In the genomic region with DNA sequence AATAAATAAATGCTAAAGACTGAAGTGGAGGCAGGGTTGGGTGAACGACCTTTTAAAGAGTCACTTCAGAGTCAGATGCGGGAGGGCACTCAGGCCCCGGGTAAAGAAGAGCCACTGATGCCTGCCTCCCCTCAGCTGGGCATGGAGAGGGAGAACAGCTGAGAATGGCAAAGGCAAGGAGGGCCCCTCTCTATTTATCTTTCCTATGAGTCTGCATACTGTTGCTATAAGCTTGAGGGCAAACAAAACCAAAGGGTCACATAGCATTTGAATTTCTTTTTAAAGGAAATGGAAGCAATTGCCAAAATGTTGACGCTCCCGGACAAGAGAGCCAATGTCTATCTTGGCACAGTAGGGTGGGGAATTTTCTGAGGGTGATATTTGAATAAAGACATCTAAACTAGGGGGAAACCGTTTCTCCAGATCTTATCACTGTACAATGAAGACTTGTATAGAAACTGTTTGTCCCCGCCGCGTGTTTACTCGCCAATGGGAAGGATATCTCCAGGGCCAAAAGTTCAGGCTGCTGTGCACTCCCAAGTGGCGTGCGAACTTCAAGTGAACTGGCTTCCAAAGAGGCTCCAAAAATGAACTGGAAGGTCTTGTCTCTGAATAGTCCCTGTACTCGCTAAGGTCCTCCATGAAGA, we compare ENCODE assay signal across 23 mouse cellular contexts. TPM values are rescaled to one million over a fixed set of nuclear protein-coding genes. Genes with fewer than 3 reads are reported as not detected.
A peak's percentile ranks its signal among the peaks of the same experiment; 100 is the strongest.
DNase-seq lines count a peak whose midpoint lies in the region; ATAC-seq and TF ChIP-seq lines count a peak whose summit lies in the region.
"Had no signal": no experiment of that assay in that cellular context is flagged by ENCODE, and none has a peak within 500 bp of the region (broad histone marks: within the 10 kb centered on the region; RNA-seq: fewer than 3 reads in every experiment).

No protein-coding gene starts in this region.

- no peak for DNase-seq in heart, adult 2 months
- no peak for DNase-seq in heart, postnatal 25 days (ENCODE audit: low spot score)
- DNase-seq in kidney, adult 8-10 months = no peak
- DNase-seq in embryonic facial prominence, embryonic 14.5 days (ENCODE audit: low spot score) = peak; percentile 63
- DNase-seq in lung, postnatal 14 days = peak; percentile 58
- no peak for DNase-seq in cerebellum, postnatal 25 days
- DNase-seq: adrenal gland, postnatal 25 days; cerebellum, adult 11-12 months; cerebellum, postnatal 36 days; gastrocnemius, postnatal 10 days; layer of hippocampus, postnatal 36 days; retina, postnatal 1 day had no signal

- no peak overlapping the region for H3K9ac ChIP-seq in heart, adult 2 months (ENCODE audit: low read depth, low read length)
- no peak overlapping the region for H3K9ac ChIP-seq in kidney, embryonic 15.5 days
- H3K9ac ChIP-seq in embryonic facial prominence, embryonic 14.5 days (ENCODE audit: low read depth, low read length) = no peak overlapping the region
- H3K9ac ChIP-seq in midbrain, embryonic 16.5 days (ENCODE audit: low read depth, low read length) = no peak overlapping the region
- H3K9ac ChIP-seq: forebrain, embryonic 13.5 days; hindbrain, embryonic 15.5 days; intestine, embryonic 15.5 days had no signal

- no peaks in the 10 kb centered on the region; the same call in 1 of the 2 replicates for H3K36me3 ChIP-seq in heart, adult 2 months (ENCODE audit: control insufficient read depth, insufficient read depth, low read length)
- H3K36me3 ChIP-seq in kidney, embryonic 15.5 days = no peaks in the 10 kb centered on the region
- H3K36me3 ChIP-seq in embryonic facial prominence, embryonic 14.5 days (ENCODE audit: control insufficient read depth, insufficient read depth, low read length) = no peaks in the 10 kb centered on the region; the same call in 1 of the 2 replicates
- H3K36me3 ChIP-seq in midbrain, embryonic 16.5 days (ENCODE audit: control insufficient read depth, insufficient read depth, low read length) = no peaks in the 10 kb centered on the region
- H3K36me3 ChIP-seq: G1E; hindbrain, embryonic 15.5 days; intestine, embryonic 15.5 days; midbrain, embryonic 10.5 days had no signal

- WGBS in heart, adult 2 months = 42% methylated on average over 13 of the region's 13 CpGs
- 64% methylated on average over 13 of the region's 13 CpGs for WGBS in kidney, embryonic 15.5 days
- 70% methylated on average over 13 of the region's 13 CpGs for WGBS in embryonic facial prominence, embryonic 14.5 days
- WGBS in midbrain, embryonic 16.5 days = 85% methylated on average over 13 of the region's 13 CpGs

- TF ChIP-seq POLR2A in heart, adult 2 months (IDR thresholded peaks at IDR 0.05; ENCODE audit: insufficient read depth, low read depth, low read length) = no peak

- no peak overlapping the region for H3K4me3 ChIP-seq in heart, adult 2 months
- H3K4me3 ChIP-seq in kidney, embryonic 15.5 days (replicated peaks) = no peak overlapping the region
- H3K4me3 ChIP-seq in embryonic facial prominence, embryonic 14.5 days (ENCODE audit: low read depth, low read length) = no peak overlapping the region
- H3K4me3 ChIP-seq in midbrain, embryonic 16.5 days (ENCODE audit: low read depth, low read length) = no peak overlapping the region
- H3K4me3 ChIP-seq: erythroblast, embryonic 14.5 days; forebrain, embryonic 13.5 days; hindbrain, embryonic 15.5 days; intestine, embryonic 15.5 days; midbrain, embryonic 10.5 days had no signal

- H3K9me3 ChIP-seq in kidney, embryonic 15.5 days (replicated peaks) = no peaks in the 10 kb centered on the region
- H3K9me3 ChIP-seq in embryonic facial prominence, embryonic 14.5 days (ENCODE audit: control insufficient read depth, low read length) = no peaks in the 10 kb centered on the region
- H3K9me3 ChIP-seq in midbrain, embryonic 16.5 days (replicated peaks; ENCODE audit: control insufficient read depth, low read length, poor library complexity, severe bottlenecking) = no peaks in the 10 kb centered on the region
- H3K9me3 ChIP-seq: forebrain, embryonic 13.5 days; hindbrain, embryonic 15.5 days; intestine, embryonic 15.5 days; midbrain, embryonic 10.5 days had no signal

- no peaks in the 10 kb centered on the region for H3K79me2 ChIP-seq in heart, adult 2 months (replicated peaks; ENCODE audit: control insufficient read depth, insufficient read depth, low read length)

- peak overlapping the region; percentile 50 for H3K27ac ChIP-seq in heart, adult 2 months
- peak overlapping the region; percentile 30; the same call in 1 of the 2 replicates for H3K27ac ChIP-seq in kidney, embryonic 15.5 days
- H3K27ac ChIP-seq in embryonic facial prominence, embryonic 14.5 days (replicated peaks; ENCODE audit: low read depth, low read length) = no peak overlapping the region
- no peak overlapping the region for H3K27ac ChIP-seq in midbrain, embryonic 16.5 days (ENCODE audit: low read length)
- H3K27ac ChIP-seq: forebrain, embryonic 13.5 days; hindbrain, embryonic 15.5 days; intestine, embryonic 15.5 days; macrophage; midbrain, embryonic 10.5 days had no signal

- intact Hi-C loops in heart, adult 2 months (cut with DNase I) = no loop called here
- intact Hi-C loops in heart, postnatal 25 days (cut with DNase I) = no loop called here

- TF ChIP-seq CTCF in heart, adult 2 months (IDR thresholded peaks at IDR 0.05) = no peak

- no peak for ATAC-seq in kidney, embryonic 15.5 days (replicated peaks; ENCODE audit: low FRiP score)
- ATAC-seq in embryonic facial prominence, embryonic 14.5 days (ENCODE audit: low read depth) = peak; percentile 18; the same call in 1 of the 2 replicates
- ATAC-seq in midbrain, embryonic 16.5 days = no peak
- ATAC-seq: forebrain, embryonic 13.5 days; intestine, embryonic 15.5 days had no signal

- H3K4me1 ChIP-seq in heart, adult 2 months (ENCODE audit: control insufficient read depth, insufficient read depth, low read length) = peaks cover 15% of the 10 kb centered on the region
- H3K4me1 ChIP-seq in kidney, embryonic 15.5 days = peaks cover 33% of the 10 kb centered on the region
- H3K4me1 ChIP-seq in embryonic facial prominence, embryonic 14.5 days (ENCODE audit: control insufficient read depth, insufficient read depth, low read length) = no peaks in the 10 kb centered on the region
- H3K4me1 ChIP-seq in midbrain, embryonic 16.5 days (ENCODE audit: control insufficient read depth, insufficient read depth, low read length) = no peaks in the 10 kb centered on the region
- H3K4me1 ChIP-seq: forebrain, embryonic 13.5 days; hindbrain, embryonic 15.5 days; intestine, embryonic 15.5 days; midbrain, embryonic 10.5 days had no signal

- peak; percentile 56; the same call in 1 of the 2 replicates for TF ChIP-seq EP300 in heart, adult 2 months (IDR thresholded peaks at IDR 0.05; ENCODE audit: insufficient read depth, low read depth, low read length)

- no peak overlapping the region for H3K4me2 ChIP-seq in kidney, embryonic 15.5 days
- H3K4me2 ChIP-seq in embryonic facial prominence, embryonic 14.5 days (ENCODE audit: low read depth, low read length) = no peak overlapping the region
- H3K4me2 ChIP-seq in midbrain, embryonic 16.5 days (ENCODE audit: low read length) = no peak overlapping the region
- H3K4me2 ChIP-seq: forebrain, embryonic 13.5 days; hindbrain, embryonic 15.5 days; intestine, embryonic 15.5 days had no signal

- H3K27me3 ChIP-seq in heart, adult 2 months (ENCODE audit: control insufficient read depth, insufficient read depth, low read length) = no peaks in the 10 kb centered on the region
- no peaks in the 10 kb centered on the region for H3K27me3 ChIP-seq in kidney, embryonic 15.5 days
- H3K27me3 ChIP-seq in embryonic facial prominence, embryonic 14.5 days (replicated peaks; ENCODE audit: control insufficient read depth, insufficient read depth, low read length) = no peaks in the 10 kb centered on the region
- H3K27me3 ChIP-seq in midbrain, embryonic 16.5 days (ENCODE audit: control insufficient read depth, insufficient read depth, low read depth, low read length) = no peaks in the 10 kb centered on the region
- H3K27me3 ChIP-seq: forebrain, embryonic 13.5 days; hindbrain, embryonic 15.5 days; intestine, embryonic 15.5 days had no signal

RNA-seq across cellular contexts. Expression of gene Gm10309, which starts 10.1 kb away (rescaled TPM):
- not detected for total RNA-seq in heart, adult 2 months (2021)
- polyA plus RNA-seq in heart, adult 2 months (2012; rRNA removed) = 0.08 TPM in 1 of 2 replicates, not detected in the other
- total RNA-seq in heart, postnatal 25 days (2021) = not detected
- 0.30 and 0.31 TPM in 2 replicates for polyA plus RNA-seq in kidney, embryonic 15.5 days (2015; fragmentation: Nextera tagmentation; extraction: Ambion mirVana)
- 0.11 and 0.24 TPM in 2 replicates for polyA plus RNA-seq in embryonic facial prominence, embryonic 14.5 days (2014; fragmentation: Nextera tagmentation; extraction: Ambion mirVana)
- polyA plus RNA-seq in midbrain, embryonic 16.5 days (2015; fragmentation: Nextera tagmentation; extraction: Ambion mirVana) = 0.44 and 0.63 TPM in 2 replicates
- total RNA-seq: adrenal gland, postnatal 25 days; layer of hippocampus, adult 18-20 months; layer of hippocampus, postnatal 36 days; left cerebral cortex, postnatal 25 days had no signal
- polyA plus RNA-seq: G1E, macrophage had no signal

Comparison
In these comparisons a context has a peak if more than half of its experiments do, and no peak if none do; other contexts are left out.
1. DNase-seq: peak in embryonic facial prominence, embryonic 14.5 days (single experiment) and lung, postnatal 14 days (single experiment); none in heart, adult 2 months (0 of 2), heart, postnatal 25 days (single experiment), kidney, adult 8-10 months (0 of 2) and cerebellum, postnatal 25 days (0 of 2).
2. H3K27ac ChIP-seq: peak in heart, adult 2 months (single experiment) and kidney, embryonic 15.5 days (single experiment); none in embryonic facial prominence, embryonic 14.5 days (single experiment) and midbrain, embryonic 16.5 days (single experiment).